Mouse (Mus musculus) megakaryocyte-erythroid progenitor cell, adult 5 weeks (primary cell): ENCODE data around the gene Tmem270. TPM values are rescaled to one million over a fixed set of nuclear protein-coding genes. Genes with fewer than 3 reads are reported as not detected.

Experiments used
- polyA plus RNA-seq: library from polyadenylated mRNA; stranded (reverse); fragments of >175 nt; gene quantifications from 2 replicates; pipeline ENCODE4 v1.2.3, GENCODE M21; 2012

Tmem270 gene
- not detected in 2 replicates for polyA plus RNA-seq

GRCm38 (mm10) chr5:134906633-134907032 lies at the start of gene Tmem270:
TSS of gene Tmem270 (minus strand) at chr5:134906733.

GRCm38 (mm10) chr5:134946857-134947255 lies 40.3 kb upstream of the Tmem270 start, which contains the start of gene Cldn4:
TSS of gene Cldn4 (minus strand) at chr5:134946934.

GRCm38 (mm10) chr5:134932179-134932902 lies 25.8 kb upstream of the Tmem270 start, which contains the start of gene Mettl27:
TSS of gene Mettl27 (plus strand) at chr5:134932368.

GRCm38 (mm10) chr5:134915311-134915710 lies 8.8 kb upstream of the Tmem270 start, which contains the start of gene Cldn13:
TSS of gene Cldn13 (minus strand) at chr5:134915526.

Other genes starting within 250 kb of the Tmem270 start
- 55.2 and 63.6 TPM in 2 replicates for gene Limk1, start 218.1 kb downstream of the Tmem270 start, polyA plus RNA-seq
- 0.03 and 0.09 TPM in 2 replicates for gene Eln, start 159.4 kb downstream of the Tmem270 start, polyA plus RNA-seq
- gene Cldn13, start 8.8 kb upstream of the Tmem270 start, polyA plus RNA-seq, result 1.2 and 1.6 TPM in 2 replicates
- 7.8 and 12.3 TPM in 2 replicates for gene Mettl27, start 25.6 kb upstream of the Tmem270 start, polyA plus RNA-seq
- 0.16 and 0.19 TPM in 2 replicates for gene Cldn4, start 40.2 kb upstream of the Tmem270 start, polyA plus RNA-seq
- 0.05 and 0.11 TPM in 2 replicates for gene Cldn3, start 79.5 kb upstream of the Tmem270 start, polyA plus RNA-seq
- gene Abhd11, start 102.4 kb upstream of the Tmem270 start, polyA plus RNA-seq, result 109 and 119 TPM in 2 replicates
- gene Stx1a, start 116.7 kb upstream of the Tmem270 start, polyA plus RNA-seq, result 2.4 and 3.7 TPM in 2 replicates
- 42.4 and 52.4 TPM in 2 replicates for gene Dnajc30, start 157.5 kb upstream of the Tmem270 start, polyA plus RNA-seq
- gene Bud23, start 158.2 kb upstream of the Tmem270 start, polyA plus RNA-seq, result 159 and 216 TPM in 2 replicates
- 1.4 and 1.6 TPM in 2 replicates for gene Vps37d, start 171.5 kb upstream of the Tmem270 start, polyA plus RNA-seq
- gene Mlxipl, start 183.2 kb upstream of the Tmem270 start, polyA plus RNA-seq, result 0.12 and 0.28 TPM in 2 replicates
- gene Tbl2, start 242.9 kb upstream of the Tmem270 start, polyA plus RNA-seq, result 21.8 and 22.0 TPM in 2 replicates